Comparison of ENCODE assay signal across 14 mouse cellular contexts in genomic region chr15:62849326-62849725, GRCm38 (mm10).
DNase-seq lines count a peak whose midpoint lies in the region; ATAC-seq lines count a peak whose summit lies in the region.
"Had no signal": no experiment of that assay in that cellular context is flagged by ENCODE, and none has a peak within 500 bp of the region (broad histone marks: within the 10 kb centered on the region; RNA-seq: fewer than 3 reads in every experiment).

No protein-coding gene starts in this region.

- no peaks in the 10 kb centered on the region for H3K9me3 ChIP-seq in intestine, embryonic 15.5 days
- H3K9me3 ChIP-seq: forebrain, embryonic 13.5 days; heart, embryonic 13.5 days; hindbrain, embryonic 12.5 days; liver, embryonic 13.5 days had no signal

- H3K4me3 ChIP-seq in intestine, embryonic 15.5 days (replicated peaks), result no peak overlapping the region
- H3K4me3 ChIP-seq: forebrain, embryonic 13.5 days; heart, embryonic 13.5 days; hindbrain, embryonic 12.5 days; left cerebral cortex, adult 2 months; liver, embryonic 13.5 days had no signal

- no peaks in the 10 kb centered on the region for H3K36me3 ChIP-seq in intestine, embryonic 15.5 days
- H3K36me3 ChIP-seq: heart, embryonic 13.5 days; hindbrain, embryonic 12.5 days; liver, embryonic 13.5 days had no signal

- peak; percentile 1 to 18 for DNase-seq in heart, adult 18-20 months
- no peak for DNase-seq in heart, postnatal 10 days
- peak; percentile 10 for DNase-seq in 416B (ENCODE audit: low read depth)
- peak; percentile 70 for DNase-seq in adrenal gland, adult 8-10 months
- peak; percentile 28 for DNase-seq in kidney, postnatal 10 days
- DNase-seq in left cerebral cortex, postnatal 36 days (ENCODE audit: low spot score in 2 of 2), result no peak
- DNase-seq: cerebellum, adult 2 months; liver, embryonic 13.5 days; thymus, adult 2 months had no signal

- ATAC-seq in intestine, embryonic 15.5 days, result no peak
- ATAC-seq: forebrain, embryonic 13.5 days had no signal

- no peak overlapping the region for H3K9ac ChIP-seq in intestine, embryonic 15.5 days
- H3K9ac ChIP-seq: forebrain, embryonic 13.5 days; heart, embryonic 13.5 days; hindbrain, embryonic 12.5 days; liver, embryonic 13.5 days had no signal

- no peaks in the 10 kb centered on the region for H3K27me3 ChIP-seq in intestine, embryonic 15.5 days (replicated peaks)
- H3K27me3 ChIP-seq: forebrain, embryonic 13.5 days; heart, embryonic 13.5 days; hindbrain, embryonic 12.5 days; liver, embryonic 13.5 days had no signal

- no peak overlapping the region for H3K4me2 ChIP-seq in intestine, embryonic 15.5 days (replicated peaks)
- H3K4me2 ChIP-seq: forebrain, embryonic 13.5 days; heart, embryonic 13.5 days; hindbrain, embryonic 12.5 days; liver, embryonic 13.5 days had no signal

- H3K4me1 ChIP-seq in intestine, embryonic 15.5 days (replicated peaks), result no peaks in the 10 kb centered on the region
- H3K4me1 ChIP-seq: forebrain, embryonic 13.5 days; hindbrain, embryonic 12.5 days; liver, embryonic 13.5 days had no signal

- intact Hi-C loops in heart, postnatal 10 days (cut with DNase I), result no loop called here
- intact Hi-C loops in left cerebral cortex, postnatal 36 days (cut with DNase I), result no loop called here

- H3K27ac ChIP-seq in intestine, embryonic 15.5 days, result no peak overlapping the region
- H3K27ac ChIP-seq: forebrain, embryonic 13.5 days; heart, embryonic 13.5 days; hindbrain, embryonic 12.5 days; left cerebral cortex, adult 2 months; liver, embryonic 13.5 days had no signal

Comparison
In these comparisons a context has a peak if more than half of its experiments do, and no peak if none do; other contexts are left out.
1. DNase-seq: peak in heart, adult 18-20 months (2 of 2), 416B (single experiment), adrenal gland, adult 8-10 months (single experiment) and kidney, postnatal 10 days (single experiment); none in heart, postnatal 10 days (0 of 2) and left cerebral cortex, postnatal 36 days (0 of 2).